Mouse (Mus musculus): ENCODE measurements around the gene Arhgdia. TPM values are rescaled to one million over a fixed set of nuclear protein-coding genes. Genes with fewer than 3 reads are reported as not detected.
"Not testable (repeated sequence)": the region's sequence is repeated elsewhere in the genome, so short reads cannot be mapped to it uniquely, and the experiment has no call there.

Arhgdia gene
- total RNA-seq, 2 experiments from 2014 or later = 326 to 340 TPM

DNA sequence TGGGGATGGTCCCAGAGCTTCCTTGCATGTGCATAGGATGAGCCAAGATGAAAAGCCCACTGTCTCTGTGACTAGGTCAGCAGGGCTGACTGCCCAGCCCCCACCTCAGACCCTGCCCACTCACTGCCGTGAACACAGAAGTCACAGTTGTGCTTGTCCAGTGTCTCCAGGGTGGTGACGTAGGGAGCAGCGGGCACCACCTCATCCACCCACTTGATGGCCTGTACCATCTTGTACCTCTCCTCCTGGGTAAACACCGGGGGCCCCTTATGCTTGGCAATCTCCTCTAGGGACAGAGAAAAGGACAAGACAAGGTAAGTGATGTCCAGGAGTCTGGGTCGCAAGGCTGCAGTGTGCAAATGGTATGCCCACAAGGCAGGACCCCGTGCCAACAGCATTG lies 33.7 kb upstream of the Arhgdia start:
- no peak for DNase-seq (ENCODE audit: low spot score in 2 of 2)

GRCm38 (mm10) chr11:120613976-120614375 lies 32.6 kb upstream of the Arhgdia start:
- DNase-seq (ENCODE audit: low spot score in 2 of 2) = no peak

- no peak for DNase-seq (ENCODE audit: low spot score in 2 of 2)
These were observed 32.1 kb upstream of the Arhgdia start for GRCm38 (mm10) chr11:120613481-120613972.

DNA sequence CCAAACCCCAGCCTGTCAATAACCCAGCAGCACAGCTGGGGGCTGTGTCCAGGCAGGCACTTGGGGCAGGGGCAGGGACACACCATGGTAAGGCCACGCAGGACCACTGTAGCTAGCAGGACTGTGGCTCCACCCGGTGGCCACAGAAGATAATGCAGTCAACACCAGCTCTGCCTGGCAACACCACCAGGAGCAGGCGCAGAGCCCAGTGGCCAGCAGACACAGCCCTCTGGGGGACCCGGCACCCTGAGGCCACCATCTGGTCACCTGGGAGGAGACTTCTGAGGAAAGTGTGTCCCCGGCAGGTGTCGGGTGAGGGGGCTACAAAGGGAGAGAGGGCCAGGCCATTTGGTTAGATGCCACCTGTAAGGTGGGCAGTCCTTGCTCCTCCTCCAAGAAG lies 31.3 kb upstream of the Arhgdia start:
- peak; percentile 70 to 72 for DNase-seq (ENCODE audit: low spot score in 2 of 2)

- DNase-seq (ENCODE audit: low spot score in 2 of 2) = no peak
These were observed 29.1 kb upstream of the Arhgdia start for GRCm38 (mm10) chr11:120610477-120611046.

- DNase-seq (ENCODE audit: low spot score in 2 of 2) = peak in 1 of 2 experiments; percentile 26
These were observed 27.8 kb upstream of the Arhgdia start for GRCm38 (mm10) chr11:120609250-120609649.

- DNase-seq (ENCODE audit: low spot score in 2 of 2) = no peak
These were observed 27.0 kb upstream of the Arhgdia start, which contains the start of gene Npb for GRCm38 (mm10) chr11:120608241-120609034. Npb (plus strand) TSS chr11:120608477.

- no peak for DNase-seq (ENCODE audit: low spot score in 2 of 2)
These were observed 25.3 kb upstream of the Arhgdia start for GRCm38 (mm10) chr11:120606764-120607163.

DNA sequence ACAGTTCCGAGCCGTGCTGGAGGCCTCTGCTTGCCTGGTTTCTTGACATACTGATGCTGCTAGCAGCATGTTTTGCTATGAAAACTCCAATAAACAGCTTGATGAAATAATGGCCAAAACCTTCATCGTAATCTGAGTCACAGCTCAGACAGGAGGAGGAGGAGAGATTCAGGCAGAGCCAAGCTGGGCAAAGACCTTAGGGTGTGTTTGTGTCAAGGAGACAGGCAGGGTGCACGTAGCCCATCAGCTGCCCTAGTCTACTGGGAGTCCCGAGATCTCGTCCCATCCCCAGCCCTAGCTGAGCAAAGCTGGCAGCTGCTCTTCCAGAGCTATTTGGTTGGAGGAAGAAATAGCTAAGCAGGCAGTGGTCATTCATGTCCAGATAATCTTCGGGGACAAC lies 24.2 kb upstream of the Arhgdia start:
- DNase-seq (ENCODE audit: low spot score in 2 of 2) = no peak

DNA sequence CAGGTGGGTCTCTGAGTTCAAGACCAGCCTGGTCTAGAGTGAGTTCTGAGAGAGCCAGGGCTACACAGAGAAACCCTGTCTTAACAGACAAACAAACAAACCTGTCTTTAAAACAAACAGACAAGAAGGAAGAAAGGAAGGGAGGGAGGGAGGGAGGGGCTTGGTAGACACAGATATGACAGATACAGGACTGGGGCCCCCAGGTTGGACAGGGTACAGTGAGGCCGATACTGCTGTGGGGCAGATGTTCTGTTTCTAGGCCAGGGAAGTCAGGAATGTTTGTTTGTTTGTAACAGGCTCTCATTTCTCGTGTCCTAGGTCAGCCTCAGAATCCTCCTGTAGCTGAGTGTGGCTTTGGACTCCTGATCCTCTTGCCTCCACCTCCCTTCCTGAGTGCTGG lies 22.1 kb upstream of the Arhgdia start:
- DNase-seq (ENCODE audit: low spot score in 2 of 2) = no peak

GRCm38 (mm10) chr11:120600716-120601115 lies 19.3 kb upstream of the Arhgdia start:
- no peak for DNase-seq (ENCODE audit: low spot score in 2 of 2)

DNA sequence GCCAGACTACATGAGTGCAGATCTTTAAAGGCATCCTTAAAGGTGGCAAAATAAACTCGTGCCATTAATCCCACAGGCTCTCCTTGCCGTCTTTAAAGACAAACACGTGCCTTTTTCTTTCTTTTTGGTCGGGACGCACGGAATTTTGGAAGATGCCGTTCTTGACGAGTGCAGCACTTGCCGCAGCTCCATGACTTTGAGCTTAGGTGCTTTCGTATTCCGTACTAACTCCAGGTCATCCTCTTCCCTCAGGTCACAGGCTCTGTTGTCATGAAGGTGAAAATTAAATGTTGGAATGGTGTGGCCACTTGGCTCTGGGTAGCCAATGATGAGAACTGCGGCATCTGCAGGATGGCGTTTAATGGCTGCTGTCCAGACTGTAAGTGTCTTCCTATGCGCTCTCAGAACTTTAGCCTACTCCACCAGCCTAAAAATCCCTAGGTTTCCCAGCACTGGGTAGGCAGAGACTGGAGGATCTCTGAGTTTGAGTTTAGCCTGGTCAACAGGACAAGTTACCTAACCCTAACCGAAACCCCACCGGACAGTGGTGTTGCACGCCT lies 17.6 kb upstream of the Arhgdia start:
- DNase-seq (ENCODE audit: low spot score in 2 of 2) = no peak

DNA sequence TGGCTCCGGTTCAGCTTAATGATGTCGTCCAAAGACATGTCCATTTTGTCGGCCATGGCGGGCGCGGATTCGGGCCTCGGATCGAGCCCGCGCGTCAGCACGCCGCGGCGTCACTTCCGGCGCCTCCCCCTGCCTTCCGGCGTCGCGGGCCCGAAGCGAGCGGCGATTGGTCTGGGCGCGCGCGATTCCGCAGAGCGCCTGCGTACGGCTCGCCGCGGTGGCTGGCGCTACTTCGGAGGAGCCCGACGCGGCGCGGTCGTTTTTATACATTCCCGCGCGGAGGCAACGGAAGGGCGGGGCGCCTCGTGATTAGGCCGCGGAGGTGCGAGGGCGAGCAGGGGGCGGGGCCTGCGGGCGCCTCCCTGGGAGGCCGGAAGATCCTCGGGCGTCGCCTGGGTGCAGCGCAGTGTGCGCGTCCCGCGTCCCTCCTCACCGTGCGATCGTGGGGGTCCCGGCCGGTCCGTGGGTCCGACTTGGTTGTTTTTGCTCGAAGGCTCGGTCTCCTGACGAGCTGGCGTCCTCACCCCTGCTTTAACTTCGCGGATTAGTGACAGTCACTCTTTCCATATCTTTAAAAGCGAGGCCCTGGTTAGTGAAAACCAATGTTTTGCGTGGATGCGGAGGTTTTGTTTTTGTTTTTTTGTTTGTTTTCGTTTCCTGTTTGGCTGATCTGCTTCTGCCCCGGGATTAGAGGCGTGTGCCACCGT lies 17.0 kb upstream of the Arhgdia start, which contains the start of the genes Alyref and Anapc11:
Gene Alyref (minus strand): TSS at position 83 of the 707 bp plus-strand sequence.
Gene Anapc11 (plus strand): TSS at position 139 of the 707 bp plus-strand sequence.
- peak; percentile 94 to 96 for DNase-seq (ENCODE audit: low spot score in 2 of 2)

GRCm38 (mm10) chr11:120597240-120598235 lies 16.1 kb upstream of the Arhgdia start:
- no peak for DNase-seq (ENCODE audit: low spot score in 2 of 2)

GRCm38 (mm10) chr11:120588531-120588930 lies 7.1 kb upstream of the Arhgdia start:
- no peak for DNase-seq (ENCODE audit: low spot score in 2 of 2)

- DNase-seq (ENCODE audit: low spot score in 2 of 2) = no peak
These were observed 2.5 kb upstream of the Arhgdia start for GRCm38 (mm10) chr11:120583937-120584336.

DNA sequence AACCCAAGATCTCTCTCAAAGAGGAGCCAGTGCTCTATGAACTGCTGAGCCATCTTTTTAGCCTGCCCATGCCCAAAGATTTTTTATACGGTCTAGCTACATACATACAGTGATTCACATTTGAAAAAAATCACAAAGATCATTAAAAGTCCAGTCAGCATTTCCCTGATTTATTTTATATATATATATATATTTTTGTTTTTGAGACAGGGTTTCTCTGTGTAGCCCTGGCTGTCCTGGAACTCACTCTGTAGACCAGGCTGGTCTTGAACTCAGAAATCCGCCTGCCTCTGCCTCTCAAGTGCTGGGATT lies 1.5 kb upstream of the Arhgdia start:
- not testable (repeated sequence) for DNase-seq (ENCODE audit: low spot score in 2 of 2)

DNA sequence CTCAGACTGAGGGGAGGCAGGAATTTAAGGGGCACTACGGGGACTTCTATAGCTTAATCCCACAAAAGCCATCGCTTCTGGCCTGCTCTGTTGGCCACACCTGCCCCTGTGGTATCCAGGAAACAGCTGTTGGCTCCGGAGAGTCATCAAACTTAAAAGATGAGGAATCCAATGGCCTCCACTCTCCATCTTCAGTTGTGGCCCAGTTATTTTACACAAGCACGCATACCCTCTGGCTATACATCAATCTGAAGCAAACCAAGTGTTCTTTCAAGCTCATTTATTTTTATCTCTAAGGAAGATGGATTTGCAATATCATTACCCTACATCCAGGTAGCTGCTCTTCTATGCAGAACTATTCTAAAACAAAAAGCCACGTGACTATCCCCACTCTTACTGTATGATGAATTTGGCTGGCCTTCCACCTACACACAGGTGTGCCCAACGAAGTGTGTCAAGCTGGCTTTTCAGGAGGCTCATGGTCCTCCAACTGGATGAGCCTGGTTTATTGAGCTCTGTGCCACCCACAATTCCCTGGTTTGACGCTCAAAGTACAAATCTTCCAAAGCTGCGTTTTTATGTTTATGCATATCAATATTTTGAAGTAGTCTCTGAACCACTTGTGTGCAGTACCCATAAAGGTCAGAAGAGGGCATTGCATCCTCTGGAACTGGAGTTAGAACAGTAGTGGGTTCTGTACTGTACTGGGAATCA lies 1.0 kb upstream of the Arhgdia start:
- no peak for DNase-seq (ENCODE audit: low spot score in 2 of 2)

DNA sequence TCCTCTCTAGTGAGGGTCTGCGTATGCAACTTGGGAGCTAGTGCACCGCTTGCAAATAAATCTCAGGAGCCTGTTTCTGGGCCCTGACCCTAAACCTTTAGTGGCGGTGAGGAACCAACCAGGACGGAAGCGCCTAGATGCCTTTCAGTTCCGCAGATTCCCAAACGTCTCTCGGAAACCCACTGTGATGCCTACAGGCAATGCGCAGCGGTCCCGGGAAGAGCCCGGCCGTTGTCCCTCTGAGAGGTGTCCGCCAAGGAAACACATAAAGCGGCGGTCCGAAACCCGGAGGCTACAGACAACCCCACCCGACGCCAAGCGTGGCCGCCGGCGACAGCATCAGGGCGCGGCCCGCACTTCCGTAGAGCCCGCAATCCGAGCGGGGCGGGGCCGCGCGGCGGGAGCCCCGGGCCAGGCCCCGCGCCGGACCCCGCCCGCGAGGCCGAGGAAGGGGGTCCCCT lies 523 bp downstream of the Arhgdia start:
- peak; percentile 43 to 53 for DNase-seq (ENCODE audit: low spot score in 2 of 2)
